Mouse (Mus musculus): ENCODE results near the gene Mchr1. TPM values are rescaled to one million over a fixed set of nuclear protein-coding genes. Genes with fewer than 3 reads are reported as not detected.
"Not testable (repeated sequence)": the region's sequence is repeated elsewhere in the genome, so short reads cannot be mapped to it uniquely, and the experiment has no call there.

Gene Mchr1
- polyA plus RNA-seq, 1 experiment from 2014 or later = not detected

DNA sequence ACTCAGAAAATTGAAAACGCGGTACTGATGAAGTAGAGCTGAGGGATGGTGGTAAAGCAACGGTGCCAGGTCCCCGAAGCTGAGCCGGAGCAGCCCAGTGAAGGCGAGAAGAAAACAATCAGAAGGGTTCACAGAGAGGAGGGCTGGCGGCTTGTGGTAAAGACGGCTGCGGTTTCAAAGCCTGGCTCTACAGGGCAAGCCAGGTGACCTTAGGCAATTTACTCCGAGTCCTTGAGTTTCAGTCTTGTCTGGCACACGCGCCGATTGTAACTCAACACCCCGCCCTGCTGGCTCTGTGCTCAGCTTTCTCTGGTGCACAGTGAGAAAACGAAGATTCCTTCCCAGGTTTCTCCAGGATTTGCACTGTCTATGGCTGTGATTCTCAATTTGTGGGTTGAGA, 22.3 kb upstream of the Mchr1 start:
- WGBS (ENCODE audit: missing documents) = 92% methylated on average over 11 of the region's 15 CpGs
- H3K4me3 ChIP-seq (ENCODE audit: inconsistent target) = no peak overlapping the region
- H3K79me2 ChIP-seq (ENCODE audit: inconsistent target) = no peaks in the 10 kb centered on the region
- no peak overlapping the region for H3K27ac ChIP-seq
- H3K36me3 ChIP-seq (ENCODE audit: inconsistent target) = no peaks in the 10 kb centered on the region

DNA sequence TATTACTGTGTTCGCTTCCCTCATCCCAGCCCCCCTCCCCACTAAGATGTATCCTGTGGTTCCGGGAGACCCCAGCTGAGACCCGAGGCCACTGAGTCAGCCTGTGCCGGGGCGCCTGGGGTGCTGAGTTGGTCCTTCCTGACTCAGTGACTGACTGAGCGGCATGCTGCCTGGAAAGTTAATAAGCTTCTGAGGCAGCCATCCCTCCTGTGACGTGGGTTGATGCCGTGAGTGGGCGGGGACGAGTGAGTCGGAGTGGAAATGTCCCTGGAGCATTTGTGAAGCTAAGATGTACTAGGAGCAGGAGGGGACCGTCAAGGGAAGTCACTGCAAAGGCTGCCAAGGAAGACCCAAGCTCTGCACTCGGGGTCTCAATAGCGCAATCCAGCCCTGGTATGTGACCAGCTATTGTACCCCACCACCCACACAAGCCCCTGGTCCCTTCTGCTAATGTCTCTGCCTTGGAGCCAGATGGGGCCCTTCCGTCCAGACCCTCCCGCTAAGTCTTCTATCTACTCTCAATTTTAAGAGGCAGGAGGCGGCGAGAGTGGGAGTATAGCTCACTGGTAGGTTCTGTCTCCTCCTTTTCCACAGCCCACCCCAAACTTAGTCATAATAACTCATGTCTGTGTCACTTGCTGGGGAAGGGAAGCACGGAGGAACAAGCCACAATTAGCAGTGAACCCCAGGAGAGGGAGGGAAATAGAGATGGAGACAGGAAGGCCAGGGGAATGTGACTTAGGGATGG, 18.2 kb upstream of the Mchr1 start:
- H3K4me3 ChIP-seq (ENCODE audit: inconsistent target) = no peak overlapping the region
- WGBS (ENCODE audit: missing documents) = 92% methylated on average over 19 of the region's 19 CpGs
- H3K27ac ChIP-seq = no peak overlapping the region
- no peaks in the 10 kb centered on the region for H3K79me2 ChIP-seq (ENCODE audit: inconsistent target)
- H3K36me3 ChIP-seq (ENCODE audit: inconsistent target) = no peaks in the 10 kb centered on the region

DNA sequence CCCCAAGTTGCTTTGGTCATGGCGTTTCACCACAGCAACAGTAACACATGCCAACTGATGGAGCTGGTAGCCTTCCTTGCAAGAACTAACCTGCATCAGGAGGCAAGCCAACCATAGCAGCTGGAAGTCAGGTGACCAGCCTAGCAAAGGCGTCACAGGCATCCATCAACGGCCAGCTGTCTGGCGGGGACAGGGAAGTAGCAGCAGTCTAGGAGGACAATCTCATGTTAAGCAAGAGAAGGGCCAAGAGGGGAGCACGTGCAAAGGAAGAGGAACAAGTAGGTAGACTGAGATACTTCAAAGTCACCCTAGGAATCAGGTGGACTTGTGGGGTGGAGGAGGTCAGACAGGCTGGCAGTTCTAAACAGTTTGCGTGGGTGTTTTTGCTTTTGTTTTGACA, 16.2 kb upstream of the Mchr1 start:
- 28% methylated on average over 6 of the region's 6 CpGs for WGBS (ENCODE audit: missing documents)
- Histone ChIP-seq H3K79me2 (ENCODE audit: inconsistent target) (no peaks in the 10 kb centered on the region), H3K4me3 (ENCODE audit: inconsistent target) (no peak overlapping the region), H3K27ac (no peak overlapping the region), H3K36me3 (ENCODE audit: inconsistent target) (no peaks in the 10 kb centered on the region)

DNA sequence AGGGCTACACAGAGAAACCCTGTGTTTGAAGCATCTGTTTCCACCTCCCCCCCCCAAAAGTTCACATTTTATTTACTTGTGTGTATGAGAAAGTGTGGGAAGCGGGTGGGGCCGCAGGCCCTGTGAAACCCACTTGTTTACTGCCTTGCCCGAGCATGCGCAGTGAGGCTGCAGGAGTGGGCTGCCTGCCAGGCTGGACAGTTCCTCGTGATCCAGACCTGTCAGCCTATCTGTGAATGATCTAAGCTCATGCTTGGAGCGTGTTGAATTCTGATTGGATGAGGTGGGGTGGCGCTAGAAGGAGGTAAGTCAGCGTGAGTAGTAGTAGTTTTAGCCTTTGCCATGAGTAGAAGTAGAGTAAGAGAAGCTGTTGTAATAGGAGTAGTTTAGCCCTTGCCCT, 15.2 kb upstream of the Mchr1 start:
- H3K4me3 ChIP-seq (ENCODE audit: inconsistent target); H3K79me2 ChIP-seq (ENCODE audit: inconsistent target); H3K36me3 ChIP-seq (ENCODE audit: inconsistent target); H3K27ac ChIP-seq: not testable (repeated sequence)
- WGBS (ENCODE audit: missing documents) = 92% methylated on average over 8 of the region's 8 CpGs

DNA sequence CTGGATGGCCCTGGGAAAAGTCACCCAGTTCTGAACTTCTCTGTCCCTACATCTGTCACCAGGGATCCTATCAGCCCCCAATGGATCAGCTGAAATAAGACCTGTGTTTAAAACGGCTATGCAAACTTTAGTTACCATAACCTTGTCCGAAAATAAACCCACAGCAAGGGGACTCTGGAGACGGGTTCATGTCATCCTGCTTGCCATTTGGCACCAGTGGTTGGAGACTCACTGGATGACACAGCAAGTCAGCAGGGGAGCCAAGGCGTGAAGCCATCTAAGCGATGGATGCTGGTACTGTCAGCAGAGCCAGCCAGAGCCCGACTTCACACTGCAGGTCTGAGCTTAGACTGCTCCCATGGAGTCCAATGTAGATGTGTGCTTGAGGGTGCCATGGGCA, 13.9 kb upstream of the Mchr1 start:
- no peak overlapping the region for H3K4me3 ChIP-seq (ENCODE audit: inconsistent target)
- no peak overlapping the region for H3K27ac ChIP-seq
- no peaks in the 10 kb centered on the region for H3K79me2 ChIP-seq (ENCODE audit: inconsistent target)
- 70% methylated on average over 6 of the region's 6 CpGs for WGBS (ENCODE audit: missing documents)
- H3K36me3 ChIP-seq (ENCODE audit: inconsistent target) = no peaks in the 10 kb centered on the region

DNA sequence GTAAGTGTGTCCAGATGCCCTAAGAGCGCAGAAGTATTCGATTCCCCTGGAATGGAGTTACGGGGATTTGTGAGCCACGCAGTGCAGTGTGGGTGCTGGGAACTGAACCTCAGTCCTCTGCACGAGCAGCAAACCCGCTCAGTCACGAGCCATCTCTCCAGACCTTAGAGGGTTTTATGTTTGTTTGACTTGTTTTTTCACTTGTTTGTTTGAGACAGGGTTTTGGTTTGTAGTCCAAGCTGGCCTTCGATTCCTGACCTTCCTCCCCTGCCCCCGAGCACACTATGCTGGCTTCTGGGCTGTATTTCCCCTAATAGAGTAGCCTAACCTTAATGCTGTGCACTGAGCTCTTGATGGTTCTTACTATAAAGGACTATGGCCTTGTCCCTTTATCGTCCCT, 10.3 kb upstream of the Mchr1 start:
- H3K4me3 ChIP-seq (ENCODE audit: inconsistent target) = no peak overlapping the region
- no peak overlapping the region for H3K27ac ChIP-seq
- 94% methylated on average over 10 of the region's 10 CpGs for WGBS (ENCODE audit: missing documents)
- H3K79me2 ChIP-seq (ENCODE audit: inconsistent target) = no peaks in the 10 kb centered on the region
- H3K36me3 ChIP-seq (ENCODE audit: inconsistent target) = no peaks in the 10 kb centered on the region

DNA sequence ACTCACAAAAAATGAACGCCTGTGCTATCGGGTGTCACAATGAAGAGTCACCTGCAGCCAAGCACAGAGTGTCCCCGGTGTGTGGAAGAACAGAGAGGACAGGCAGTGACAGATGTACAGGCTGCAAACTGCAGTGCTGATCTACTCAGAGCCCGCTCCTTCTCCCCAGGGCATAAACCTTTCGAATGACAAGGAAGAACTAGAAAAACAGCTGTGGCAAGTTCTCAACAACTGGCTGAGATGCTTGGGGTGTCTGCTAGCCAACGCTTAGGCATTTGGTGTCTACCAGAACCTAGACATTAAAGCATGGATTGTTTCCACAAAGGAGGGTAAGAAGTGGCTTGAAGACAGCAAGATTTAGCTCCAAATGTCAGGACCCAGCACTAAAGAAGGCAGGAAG, 9.6 kb upstream of the Mchr1 start:
- Histone ChIP-seq H3K4me3 (ENCODE audit: inconsistent target) (no peak overlapping the region), H3K79me2 (ENCODE audit: inconsistent target) (no peaks in the 10 kb centered on the region), H3K36me3 (ENCODE audit: inconsistent target) (no peaks in the 10 kb centered on the region), H3K27ac (no peak overlapping the region)
- 87% methylated on average over 6 of the region's 6 CpGs for WGBS (ENCODE audit: missing documents)

DNA sequence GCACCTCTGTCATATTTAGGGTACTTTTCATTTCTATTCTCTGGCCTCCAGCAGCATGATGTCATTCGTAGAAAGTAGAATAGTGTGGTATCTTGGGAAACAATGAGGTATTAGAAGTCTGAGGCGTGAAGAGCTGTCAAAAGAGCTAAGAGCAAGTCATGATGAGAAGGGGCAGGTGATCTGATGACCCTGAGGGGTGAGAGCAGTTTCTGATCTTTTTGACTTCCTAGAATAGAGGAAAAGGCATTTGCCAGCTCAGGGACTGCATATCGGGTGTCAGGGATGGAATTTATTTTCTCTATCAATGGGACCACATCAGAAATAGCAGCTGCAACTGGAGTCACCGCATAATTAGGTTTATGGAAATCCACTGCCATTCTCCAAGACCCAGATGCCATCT, 8.5 kb upstream of the Mchr1 start:
- Histone ChIP-seq H3K4me3 (ENCODE audit: inconsistent target) (no peak overlapping the region), H3K36me3 (ENCODE audit: inconsistent target) (no peaks in the 10 kb centered on the region), H3K27ac (no peak overlapping the region), H3K79me2 (ENCODE audit: inconsistent target) (no peaks in the 10 kb centered on the region)
- 87% methylated on average over 4 of the region's 4 CpGs for WGBS (ENCODE audit: missing documents)

DNA sequence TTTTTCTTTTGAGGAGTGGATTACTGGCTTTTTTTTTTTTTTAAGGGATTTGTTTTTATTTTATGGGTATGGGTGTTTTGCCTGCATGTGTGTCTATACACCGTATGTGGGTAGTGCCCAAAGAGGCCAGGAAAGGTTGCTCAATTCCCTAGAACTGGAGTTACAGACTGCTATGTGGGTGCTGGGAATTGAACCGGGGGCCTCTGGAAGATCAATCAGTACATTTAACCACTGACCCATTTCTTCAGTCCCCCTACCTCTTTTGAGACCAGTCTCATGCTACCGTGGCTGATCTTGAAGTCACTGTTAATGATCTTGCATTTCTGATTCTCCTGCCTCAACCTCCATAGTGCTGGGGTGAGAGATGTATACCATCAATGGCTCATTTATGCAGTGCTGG, 8.0 kb upstream of the Mchr1 start:
- no peak overlapping the region for H3K4me3 ChIP-seq (ENCODE audit: inconsistent target)
- WGBS (ENCODE audit: missing documents) = 97% methylated on average over 3 of the region's 3 CpGs

DNA sequence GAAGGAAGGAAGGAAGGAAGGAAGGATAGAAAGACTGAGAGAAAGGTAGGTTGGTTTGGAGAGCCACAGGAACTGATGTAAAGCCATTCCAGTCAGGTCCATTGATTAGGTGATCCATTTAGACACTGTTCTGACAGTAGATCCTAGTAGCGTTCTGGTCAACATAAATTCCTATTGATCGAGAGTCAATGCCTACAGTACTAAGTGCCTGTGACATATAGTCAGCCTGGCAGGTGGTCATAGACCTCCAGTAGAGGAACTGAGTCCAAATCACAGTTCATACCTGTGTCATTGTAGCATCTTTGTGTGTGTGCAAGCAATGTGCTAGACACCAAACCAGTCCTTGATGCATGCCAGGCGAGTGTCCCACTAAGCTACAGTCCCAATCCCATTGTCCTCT, 7.0 kb upstream of the Mchr1 start:
- no peak overlapping the region for H3K4me3 ChIP-seq (ENCODE audit: inconsistent target)
- no peak overlapping the region for H3K27ac ChIP-seq
- no peaks in the 10 kb centered on the region for H3K79me2 ChIP-seq (ENCODE audit: inconsistent target)
- WGBS (ENCODE audit: missing documents) = 87% methylated on average over 3 of the region's 3 CpGs
- no peaks in the 10 kb centered on the region for H3K36me3 ChIP-seq (ENCODE audit: inconsistent target)

More for the DNA sequence above, 8.0 kb upstream of the Mchr1 start:
- H3K36me3 ChIP-seq (ENCODE audit: inconsistent target) = no peaks in the 10 kb centered on the region
- no peaks in the 10 kb centered on the region for H3K79me2 ChIP-seq (ENCODE audit: inconsistent target)
- no peak overlapping the region for H3K27ac ChIP-seq

DNA sequence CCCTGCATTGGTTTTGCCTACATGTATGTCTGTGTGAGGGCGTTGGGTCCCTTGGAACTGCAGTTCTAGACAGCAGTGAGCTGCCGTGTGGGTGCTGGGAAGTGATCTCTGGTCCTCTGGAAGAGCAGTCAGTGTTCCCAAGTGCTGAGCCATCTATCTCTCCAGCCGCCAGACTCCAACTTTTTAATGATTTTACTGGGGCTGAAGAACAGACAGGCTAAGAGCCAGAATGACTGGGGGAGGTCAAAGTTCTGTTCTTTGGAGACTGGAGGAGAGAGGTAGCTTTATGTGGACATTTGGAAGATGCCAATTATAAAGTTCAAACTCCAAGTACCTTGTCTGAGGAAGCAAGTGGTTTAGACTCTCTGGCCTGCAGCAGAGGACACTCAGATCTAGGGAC, 5.5 kb upstream of the Mchr1 start:
- H3K27ac ChIP-seq = no peak overlapping the region
- 89% methylated on average over 2 of the region's 3 CpGs for WGBS (ENCODE audit: missing documents)
- no peaks in the 10 kb centered on the region for H3K79me2 ChIP-seq (ENCODE audit: inconsistent target)
- H3K4me3 ChIP-seq (ENCODE audit: inconsistent target) = no peak overlapping the region
- H3K36me3 ChIP-seq (ENCODE audit: inconsistent target) = no peaks in the 10 kb centered on the region

DNA sequence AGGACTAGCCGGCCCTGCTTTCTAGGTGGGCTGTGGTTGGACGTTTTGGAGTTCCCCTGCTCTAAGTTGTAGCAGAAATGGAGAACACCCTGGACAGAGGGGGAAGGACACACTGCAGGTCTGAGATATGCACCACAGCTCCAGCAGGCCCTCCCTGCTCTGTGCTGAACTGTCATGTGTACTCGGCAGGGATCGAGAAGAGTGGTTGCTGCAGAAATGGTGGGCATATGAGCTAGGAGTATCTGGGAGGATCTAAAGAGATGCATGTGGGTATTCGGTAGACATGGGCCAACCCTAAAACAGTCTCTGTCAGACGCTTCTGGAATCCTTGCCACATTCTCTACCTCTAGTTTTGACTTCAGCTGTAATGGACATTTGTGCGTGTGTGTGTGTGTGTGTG, 4.0 kb upstream of the Mchr1 start:
- 65% methylated on average over 6 of the region's 7 CpGs for WGBS (ENCODE audit: missing documents)
- no peak overlapping the region for H3K27ac ChIP-seq
- no peaks in the 10 kb centered on the region for H3K36me3 ChIP-seq (ENCODE audit: inconsistent target)
- H3K4me3 ChIP-seq (ENCODE audit: inconsistent target) = no peak overlapping the region
- H3K79me2 ChIP-seq (ENCODE audit: inconsistent target) = no peaks in the 10 kb centered on the region

DNA sequence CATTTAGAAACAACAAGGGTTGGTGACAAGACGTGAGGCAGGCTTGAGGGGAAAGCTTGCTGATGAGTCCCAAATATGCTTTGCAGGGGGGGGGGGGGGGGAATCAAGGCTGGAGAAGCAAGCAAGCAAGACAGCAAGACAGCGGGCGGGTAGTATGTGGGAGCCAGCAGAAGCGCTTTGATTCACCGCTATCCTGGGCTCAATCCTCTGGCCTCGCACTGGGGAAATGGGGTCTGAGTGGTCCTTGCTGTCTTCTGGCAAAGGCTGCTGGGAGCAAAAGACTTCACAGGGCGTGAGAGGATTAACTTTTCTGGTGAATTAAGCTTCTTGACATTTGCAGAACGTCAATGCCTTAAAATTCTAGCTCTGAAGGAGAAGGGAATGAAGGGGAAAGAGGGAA, 763 bp downstream of the Mchr1 start:
- Histone ChIP-seq H3K4me3 (ENCODE audit: inconsistent target) (no peak overlapping the region), H3K27ac (no peak overlapping the region), H3K36me3 (ENCODE audit: inconsistent target) (no peaks in the 10 kb centered on the region), H3K79me2 (ENCODE audit: inconsistent target) (no peaks in the 10 kb centered on the region)
- 18% methylated on average over 8 of the region's 8 CpGs for WGBS (ENCODE audit: missing documents)

DNA sequence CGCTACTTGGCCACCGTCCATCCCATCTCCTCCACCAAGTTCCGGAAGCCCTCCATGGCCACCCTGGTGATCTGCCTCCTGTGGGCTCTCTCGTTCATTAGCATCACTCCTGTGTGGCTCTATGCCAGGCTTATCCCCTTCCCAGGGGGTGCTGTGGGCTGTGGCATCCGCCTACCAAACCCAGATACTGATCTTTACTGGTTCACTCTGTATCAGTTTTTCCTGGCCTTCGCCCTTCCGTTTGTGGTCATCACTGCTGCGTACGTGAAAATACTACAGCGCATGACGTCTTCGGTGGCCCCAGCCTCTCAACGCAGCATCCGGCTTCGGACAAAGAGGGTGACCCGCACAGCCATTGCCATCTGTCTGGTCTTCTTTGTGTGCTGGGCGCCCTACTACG, 2.2 kb downstream of the Mchr1 start:
- WGBS (ENCODE audit: missing documents) = 75% methylated on average over 18 of the region's 18 CpGs
- H3K4me3 ChIP-seq (ENCODE audit: inconsistent target) = no peak overlapping the region
- no peak overlapping the region for H3K27ac ChIP-seq
- no peaks in the 10 kb centered on the region for H3K79me2 ChIP-seq (ENCODE audit: inconsistent target)
- no peaks in the 10 kb centered on the region for H3K36me3 ChIP-seq (ENCODE audit: inconsistent target)

DNA sequence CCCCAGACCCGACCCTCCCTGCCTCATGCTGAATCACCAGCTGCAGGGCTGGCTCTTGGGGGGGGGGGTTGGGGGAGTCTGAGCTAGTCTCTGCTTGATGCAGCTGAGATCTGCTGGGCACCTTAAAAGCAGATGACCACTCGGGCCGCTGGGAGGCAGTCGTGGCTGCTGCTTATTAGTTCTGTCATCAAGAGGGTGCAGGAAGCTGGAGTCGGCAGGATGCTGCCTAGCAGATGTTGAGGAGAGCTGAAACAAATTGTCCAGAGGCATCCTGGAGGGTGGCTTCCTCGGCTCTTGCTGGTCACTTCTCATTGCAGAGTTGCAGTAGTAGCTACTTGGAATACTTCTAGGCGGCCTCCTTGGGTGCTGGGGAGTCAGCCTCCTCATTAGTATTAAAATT, 4.0 kb downstream of the Mchr1 start:
- WGBS (ENCODE audit: missing documents) = 25% methylated on average over 7 of the region's 7 CpGs
- Histone ChIP-seq H3K27ac (no peak overlapping the region), H3K79me2 (ENCODE audit: inconsistent target) (no peaks in the 10 kb centered on the region), H3K36me3 (ENCODE audit: inconsistent target) (no peaks in the 10 kb centered on the region), H3K4me3 (ENCODE audit: inconsistent target) (no peak overlapping the region)

DNA sequence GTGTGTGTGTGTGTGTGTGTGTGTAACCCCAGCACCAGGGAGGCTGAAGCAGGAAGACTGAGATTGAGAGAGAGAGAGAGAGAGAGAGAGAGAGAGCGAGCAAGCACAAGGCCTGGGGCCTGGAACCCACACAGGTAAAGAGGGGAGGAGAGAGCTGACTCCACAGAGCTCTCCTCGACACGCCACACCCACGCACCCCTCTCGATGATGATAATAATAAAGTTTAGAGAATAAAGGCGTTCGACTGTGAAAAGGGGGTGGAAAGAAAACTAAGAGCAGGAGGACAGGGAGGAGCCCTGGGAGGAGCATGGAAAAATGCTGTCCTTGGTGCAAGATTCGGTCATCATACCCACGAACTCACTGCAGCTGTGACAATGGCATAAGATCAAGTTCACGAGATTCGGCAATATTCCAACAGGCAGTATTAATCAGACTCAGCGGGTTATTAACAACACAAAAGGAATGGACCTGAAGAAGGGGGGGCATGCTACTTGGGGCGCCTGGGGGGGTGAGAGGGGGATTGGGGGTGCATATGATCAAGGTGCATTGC, 4.6 kb downstream of the Mchr1 start:
- Histone ChIP-seq H3K79me2 (ENCODE audit: inconsistent target) (no peaks in the 10 kb centered on the region), H3K36me3 (ENCODE audit: inconsistent target) (no peaks in the 10 kb centered on the region), H3K4me3 (ENCODE audit: inconsistent target) (no peak overlapping the region), H3K27ac (no peak overlapping the region)
- WGBS (ENCODE audit: missing documents) = 84% methylated on average over 7 of the region's 13 CpGs
